Mouse (Mus musculus): ENCODE results near the gene Hspa8. TPM values are rescaled to one million over a fixed set of nuclear protein-coding genes. Genes with fewer than 3 reads are reported as not detected.
A peak's percentile ranks its signal among the peaks of the same experiment; 100 is the strongest.

Gene Hspa8
- total RNA-seq, 2 experiments from 2014 or later = 1,048 to 1,357 TPM

DNA sequence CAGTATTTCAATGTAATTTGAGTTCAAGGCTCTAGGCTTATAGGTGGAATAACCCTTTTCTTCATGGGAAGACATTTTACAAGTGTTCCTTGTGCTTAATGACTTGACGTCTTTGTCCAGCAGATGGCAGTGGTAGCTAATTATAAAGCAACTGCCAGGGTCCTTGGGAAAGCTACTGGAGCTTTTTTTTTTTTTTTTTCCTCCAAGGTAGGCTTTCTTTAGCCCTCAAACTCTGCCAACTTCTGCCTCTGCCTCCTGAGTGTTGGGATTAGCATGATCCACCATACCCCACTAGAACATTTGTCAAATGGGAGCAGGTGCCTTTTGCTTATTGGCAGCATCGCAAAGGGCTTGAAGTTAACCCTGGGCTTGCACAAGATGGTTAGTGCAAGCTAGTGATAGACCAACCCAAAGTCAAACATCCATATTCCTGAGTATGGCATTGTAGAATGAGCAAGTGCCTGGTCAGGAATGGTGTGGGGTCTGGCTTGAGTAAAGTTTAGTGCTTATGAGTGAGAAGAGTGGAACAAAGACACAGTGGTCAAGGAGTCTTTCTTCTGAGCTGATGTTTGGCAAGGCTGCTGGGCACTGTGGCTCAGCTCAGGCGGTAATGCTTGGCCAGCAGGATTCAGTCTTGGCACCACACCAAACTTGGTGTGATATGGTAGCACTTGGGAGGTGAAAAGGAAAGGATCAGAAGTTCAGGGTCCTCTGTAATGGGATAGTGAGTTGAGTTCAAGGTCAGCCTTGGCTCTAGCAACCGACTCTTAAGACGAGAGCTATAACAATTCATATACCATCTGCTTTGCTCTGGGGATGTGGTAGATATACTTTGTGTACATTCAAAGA is 5.9 kb downstream of the Hspa8 start:
- peak in 1 of 2 experiments; percentile 58 for DNase-seq
- intact Hi-C loops (cut with DNase I) = loop anchor here (2.0 kb wide), 1 partner anchor 50 kb away; no protein-coding TSS in a partner anchor

DNA sequence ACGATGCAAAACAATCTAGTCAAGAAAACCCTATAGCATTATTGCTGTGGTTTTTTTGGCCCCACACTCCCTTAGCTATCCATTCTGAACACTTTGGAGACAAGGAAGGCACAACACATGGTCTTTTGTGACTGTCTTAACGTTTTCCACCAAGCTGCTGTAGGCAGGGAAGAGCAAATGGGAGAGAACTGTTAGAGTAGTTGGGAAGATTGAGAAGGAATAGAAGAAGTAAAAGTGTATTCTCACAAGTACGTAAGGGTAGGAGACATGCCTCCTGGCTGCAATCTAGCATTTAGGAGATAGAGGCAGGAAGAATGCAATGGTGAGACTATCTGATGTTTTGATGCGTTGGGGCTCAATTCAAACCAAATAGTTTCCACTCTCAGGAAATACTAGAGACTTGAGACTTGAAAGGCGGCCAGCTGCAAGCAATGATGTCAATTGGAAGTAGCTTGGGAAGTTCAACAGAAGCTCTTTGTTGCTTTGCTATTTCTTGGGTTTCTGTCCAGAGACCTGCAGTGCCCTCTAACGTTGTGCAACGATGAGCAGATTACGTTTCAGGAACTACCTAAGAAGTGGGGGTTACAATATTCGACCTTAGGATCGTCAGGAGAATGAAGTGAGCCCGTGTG is 6.6 kb downstream of the Hspa8 start:
- DNase-seq = peak; percentile 38 to 62
- intact Hi-C loops (cut with DNase I) = loop anchor here (2.0 kb wide), 1 partner anchor 51 kb away; no protein-coding TSS in a partner anchor

- intact Hi-C loops (cut with DNase I) = no loop called here
- no peak for DNase-seq
Measured at GRCm38 (mm10) chr9:40808061-40808906, 7.5 kb downstream of the Hspa8 start.

- DNase-seq = no peak
- intact Hi-C loops (cut with DNase I) = no loop called here
Measured at GRCm38 (mm10) chr9:40808907-40809280, 8.1 kb downstream of the Hspa8 start.

DNA sequence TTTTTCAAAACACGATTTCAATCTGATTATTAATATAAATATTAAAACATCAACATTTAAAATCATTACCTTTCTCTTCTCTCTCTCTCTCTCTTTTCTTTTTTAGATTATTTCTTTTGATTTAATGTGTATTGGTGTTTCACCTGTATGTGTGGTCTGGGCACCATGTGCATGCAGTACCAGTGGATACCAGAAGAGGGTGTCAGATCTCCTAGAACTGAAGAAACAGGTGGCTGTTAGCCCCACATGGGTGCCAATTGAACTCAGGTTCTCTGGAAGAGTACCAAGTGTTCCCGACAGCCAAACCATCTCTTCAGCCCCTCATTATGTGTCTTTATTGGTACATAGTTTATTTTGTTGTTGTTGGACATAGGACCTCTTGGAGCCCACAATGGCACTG is 11.1 kb downstream of the Hspa8 start:
- peak in 1 of 2 experiments; percentile 26 for DNase-seq
- intact Hi-C loops (cut with DNase I) = no loop called here

DNA sequence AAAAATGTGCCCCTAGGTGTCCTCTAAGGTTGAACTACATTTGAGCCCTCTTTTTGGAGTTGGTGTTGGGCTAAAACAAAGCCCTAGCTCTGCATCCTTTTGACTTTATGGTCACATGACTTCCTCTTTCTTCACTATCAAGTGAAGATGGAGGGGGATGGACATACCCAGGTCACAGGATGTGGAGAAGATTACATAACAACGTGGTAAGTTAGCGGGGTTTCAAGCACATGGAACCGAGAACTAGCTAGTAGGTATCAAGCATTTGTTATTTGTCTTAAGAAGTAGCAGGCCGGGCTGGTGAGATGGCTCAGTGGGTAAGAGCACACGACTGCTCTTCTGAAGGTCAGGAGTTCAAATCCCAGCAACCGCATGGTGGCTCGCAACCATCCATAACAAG is 13.3 kb downstream of the Hspa8 start:
- intact Hi-C loops (cut with DNase I) = no loop called here
- no peak for DNase-seq

DNA sequence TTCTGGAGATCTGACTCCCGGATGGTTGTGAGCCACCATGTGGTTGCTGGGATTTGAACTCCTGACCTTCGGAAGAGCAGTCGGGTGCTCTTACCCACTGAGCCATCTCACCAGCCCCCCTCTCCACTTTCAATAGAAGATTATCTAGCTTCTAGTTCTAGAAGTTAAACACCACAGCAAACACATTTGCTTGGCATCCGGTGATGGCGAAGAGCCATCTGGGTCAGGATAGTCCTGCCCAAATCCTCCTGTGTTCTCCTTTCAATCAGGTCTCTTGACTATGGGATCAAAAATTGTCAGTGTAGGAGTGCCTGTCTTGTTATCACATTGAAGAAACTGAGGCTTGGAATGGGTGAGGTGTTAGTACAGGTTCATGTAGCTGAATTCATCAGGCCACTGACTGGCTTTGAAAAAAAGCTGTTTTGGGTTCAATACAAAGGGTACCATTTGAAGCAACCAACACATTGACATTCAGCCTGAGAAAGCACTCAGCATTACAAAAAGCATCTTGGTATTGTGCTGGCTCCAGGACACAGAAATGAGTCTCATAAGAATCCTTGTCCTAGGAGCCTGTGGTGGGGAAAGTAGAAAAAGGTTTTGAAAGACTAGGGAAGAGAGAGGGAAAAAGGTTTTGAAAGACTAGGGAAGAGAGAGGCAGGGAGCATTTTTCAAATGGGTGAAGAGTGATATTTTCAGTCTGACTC is 16.7 kb downstream of the Hspa8 start:
- no peak for DNase-seq
- intact Hi-C loops (cut with DNase I) = no loop called here

GRCm38 (mm10) chr9:40825601-40826000 is 24.8 kb downstream of the Hspa8 start:
- intact Hi-C loops (cut with DNase I) = no loop called here
- DNase-seq = no peak

GRCm38 (mm10) chr9:40827366-40827765 is 26.6 kb downstream of the Hspa8 start:
- intact Hi-C loops (cut with DNase I) = no loop called here
- no peak for DNase-seq

DNA sequence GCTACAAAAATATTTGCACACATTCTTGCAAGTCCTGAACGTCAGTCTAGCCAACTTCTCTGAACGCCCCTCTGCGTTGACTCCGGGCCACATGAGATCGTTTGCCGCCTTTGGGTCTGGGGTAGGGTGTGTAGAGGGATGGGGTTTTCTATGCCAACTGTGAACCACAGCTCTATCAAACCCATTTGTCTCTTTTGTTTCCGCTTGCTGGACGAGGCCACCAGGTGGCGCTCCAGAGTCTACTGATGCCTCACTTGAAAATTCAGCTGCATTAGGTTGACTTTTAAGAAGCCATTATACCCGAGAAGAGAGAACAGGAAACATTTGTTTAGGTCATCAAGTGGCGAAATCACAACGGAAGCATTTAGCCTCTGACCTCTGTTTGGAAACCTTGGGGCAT is 33.8 kb downstream of the Hspa8 start:
- peak; percentile 80 to 87 for DNase-seq
- intact Hi-C loops (cut with DNase I) = loop anchor here (2.0 to 5.0 kb wide), 3 partner anchors 78 to 148 kb away; no protein-coding TSS in a partner anchor

DNA sequence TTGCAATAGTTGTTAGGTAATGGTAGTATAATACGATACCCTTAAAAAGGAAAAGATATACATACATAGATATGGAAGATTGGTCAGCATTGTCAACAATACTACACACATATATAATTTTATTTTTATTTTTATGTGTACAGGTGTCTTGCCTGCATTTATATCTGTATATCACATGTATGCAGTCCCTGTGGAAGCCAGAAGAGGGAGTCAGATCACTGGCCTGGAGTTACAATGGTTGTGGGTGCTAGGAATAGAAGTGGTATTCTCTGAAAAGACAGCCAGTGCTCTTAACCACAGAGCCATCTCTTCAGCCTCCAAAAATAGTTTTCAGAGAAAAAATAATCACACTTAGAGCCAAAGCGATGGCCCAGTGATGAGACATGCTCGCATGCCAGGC is 35.9 kb downstream of the Hspa8 start:
- no peak for DNase-seq
- intact Hi-C loops (cut with DNase I) = loop anchor here (5.0 kb wide), 2 partner anchors 191 to 356 kb away; no protein-coding TSS in a partner anchor

DNA sequence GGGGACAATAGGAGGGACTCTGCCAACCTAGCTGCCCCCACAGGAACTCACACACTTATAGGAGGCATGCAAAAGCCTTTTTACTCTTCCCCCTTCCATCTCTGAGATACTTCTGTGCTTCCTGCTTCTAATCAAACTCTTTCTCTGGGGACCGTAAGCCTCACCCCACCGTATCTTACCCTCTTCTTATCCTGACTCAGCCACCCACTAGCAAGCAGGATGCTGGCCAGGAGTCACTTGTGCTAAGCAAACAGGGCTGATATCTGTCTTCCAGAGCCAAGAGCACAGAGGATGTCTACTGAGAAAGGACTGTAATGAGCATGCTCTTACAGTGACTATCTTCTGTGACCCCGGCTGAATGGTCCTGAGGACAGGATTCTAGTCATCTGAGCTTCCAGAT is 38.9 kb downstream of the Hspa8 start:
- intact Hi-C loops (cut with DNase I) = loop anchor here (5.0 kb wide), 2 partner anchors 188 to 353 kb away; no protein-coding TSS in a partner anchor
- DNase-seq = no peak

DNA sequence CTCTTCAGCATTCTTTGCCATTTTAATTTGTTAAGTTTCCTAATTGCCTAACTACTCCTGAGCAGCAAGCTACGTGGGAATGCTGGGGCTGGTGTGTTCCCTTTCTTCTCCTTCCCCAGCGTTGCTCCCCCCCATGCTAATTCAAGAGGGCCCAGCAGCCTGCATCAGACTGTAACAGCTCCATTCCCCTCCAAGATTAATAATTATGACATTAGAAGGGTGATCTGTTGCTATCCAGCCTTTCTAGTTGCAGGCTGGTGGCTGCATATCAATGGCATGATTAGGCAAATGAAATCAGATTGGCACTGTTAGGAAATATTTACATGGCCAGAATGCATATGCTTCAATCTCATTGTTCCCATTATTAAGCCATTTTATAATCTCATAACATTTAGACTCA is 50.7 kb downstream of the Hspa8 start:
- intact Hi-C loops (cut with DNase I) = no loop called here
- no peak for DNase-seq

- DNase-seq = no peak
- intact Hi-C loops (cut with DNase I) = no loop called here
Measured at GRCm38 (mm10) chr9:40858461-40859160, 57.8 kb downstream of the Hspa8 start.

DNA sequence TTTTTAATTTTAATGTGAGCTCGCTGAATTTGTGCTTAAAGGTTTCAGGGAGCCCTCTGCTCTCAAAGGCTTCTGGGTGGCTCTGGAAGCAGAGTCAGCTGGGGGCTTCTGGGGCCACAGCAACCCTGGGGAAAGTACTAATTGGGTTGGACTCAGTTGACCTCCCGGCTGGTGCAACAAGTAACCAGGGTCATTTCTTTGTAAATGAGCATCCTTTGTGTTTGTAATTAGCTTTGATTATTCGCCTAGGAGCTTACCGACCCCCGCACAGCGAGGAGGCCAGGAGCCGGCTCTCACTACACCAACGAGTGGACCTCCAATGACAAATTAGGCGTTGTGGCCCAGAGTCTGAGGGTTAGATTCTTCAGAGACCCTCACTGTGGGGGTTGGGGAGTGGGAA is 58.4 kb downstream of the Hspa8 start:
- intact Hi-C loops (cut with DNase I) = no loop called here
- no peak for DNase-seq
